Mouse (Mus musculus): ENCODE results near the gene Prtn3. TPM values are rescaled to one million over a fixed set of nuclear protein-coding genes. Genes with fewer than 3 reads are reported as not detected.
"Not testable (repeated sequence)": the region's sequence is repeated elsewhere in the genome, so short reads cannot be mapped to it uniquely, and the experiment has no call there.

Gene Prtn3
- total RNA-seq, 2 experiments from 2014 or later = 2.2 to 7.0 TPM

DNA sequence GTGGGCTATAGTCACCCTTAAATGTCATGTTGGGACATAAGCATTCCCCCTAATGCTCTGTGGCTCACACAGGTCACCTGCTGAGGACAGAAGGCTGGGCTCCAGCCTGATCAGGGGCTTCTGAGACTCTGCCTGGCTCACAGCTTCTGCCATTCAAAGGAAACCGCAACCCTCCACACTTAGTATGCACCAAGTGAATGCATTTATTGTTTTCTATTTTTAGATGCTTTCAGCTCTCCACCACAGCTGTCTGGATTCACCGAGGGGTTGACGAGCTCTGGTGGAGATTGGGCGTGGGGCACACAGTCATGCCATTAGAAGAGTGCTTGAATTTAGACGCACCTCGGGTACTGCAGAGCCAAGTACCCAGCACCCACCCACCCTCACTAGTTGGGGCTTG is 963 bp upstream of the Prtn3 start:
- DNase-seq (ENCODE audit: low spot score in 2 of 2) = no peak

GRCm38 (mm10) chr10:79873715-79874289 is 474 bp upstream of the Prtn3 start:
- DNase-seq (ENCODE audit: low spot score in 2 of 2) = no peak

- DNase-seq (ENCODE audit: low spot score in 2 of 2) = no peak
Measured at GRCm38 (mm10) chr10:79877174-79877573, 2.9 kb downstream of the Prtn3 start.

DNA sequence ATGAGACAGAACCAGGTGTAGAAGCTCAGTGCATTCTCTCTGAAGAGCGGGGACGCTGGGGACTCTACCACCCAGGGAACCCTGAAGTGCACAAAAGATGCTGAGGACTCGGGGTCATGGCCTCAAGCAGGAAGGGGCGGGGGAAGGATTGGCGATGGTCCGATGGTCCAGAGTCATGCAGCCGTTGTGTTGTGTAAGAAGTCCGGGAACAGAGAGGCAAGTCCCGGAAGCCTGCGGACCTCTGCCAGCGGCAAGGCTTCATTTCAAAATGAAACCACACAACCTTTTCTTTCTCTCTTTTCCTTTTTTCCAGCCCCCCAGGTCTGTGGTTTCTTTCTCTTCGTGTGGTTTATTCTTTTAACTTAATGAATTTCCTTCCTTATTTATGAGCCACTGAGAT is 3.5 kb downstream of the Prtn3 start:
- DNase-seq (ENCODE audit: low spot score in 2 of 2) = no peak

DNA sequence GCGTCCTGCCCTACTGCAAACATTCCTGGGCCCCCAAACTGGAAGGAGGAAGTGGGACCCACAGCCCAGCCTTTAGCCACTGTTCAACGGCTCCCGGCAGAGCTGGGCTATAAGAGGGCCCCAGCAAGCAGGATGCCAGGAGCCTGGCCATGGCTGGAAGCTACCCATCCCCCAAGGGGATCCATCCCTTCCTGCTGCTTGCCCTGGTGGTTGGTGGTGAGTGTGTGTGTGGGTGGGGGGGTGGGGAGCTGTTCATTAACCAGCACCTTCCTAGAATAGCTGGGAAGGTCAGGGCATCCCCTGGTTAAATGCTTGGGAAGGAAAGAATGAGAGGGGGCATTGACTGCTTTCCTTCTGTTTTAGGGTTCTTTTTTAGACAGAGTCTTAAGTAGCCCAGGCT is 5.3 kb downstream of the Prtn3 start:
- no peak for DNase-seq (ENCODE audit: low spot score in 2 of 2)

DNA sequence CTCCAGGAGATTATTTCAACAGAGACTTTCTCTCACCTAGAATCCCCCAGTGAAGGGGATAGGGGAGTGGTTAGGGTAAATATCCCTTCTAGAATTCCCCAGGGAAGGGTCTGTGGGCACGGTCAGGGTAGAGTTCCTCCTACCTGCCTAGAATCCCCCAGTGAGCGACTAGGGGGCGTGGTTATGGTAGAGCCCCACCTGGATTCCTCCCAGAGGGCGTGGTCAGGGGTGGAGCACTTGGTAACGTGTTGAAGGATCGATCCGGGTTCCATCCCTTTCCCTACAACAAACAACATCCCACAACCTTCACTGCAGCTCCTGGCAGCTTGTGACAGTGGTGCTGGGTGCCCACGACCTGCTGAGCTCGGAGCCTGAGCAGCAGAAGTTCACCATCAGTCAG is 6.4 kb downstream of the Prtn3 start:
- no peak for DNase-seq (ENCODE audit: low spot score in 2 of 2)

DNA sequence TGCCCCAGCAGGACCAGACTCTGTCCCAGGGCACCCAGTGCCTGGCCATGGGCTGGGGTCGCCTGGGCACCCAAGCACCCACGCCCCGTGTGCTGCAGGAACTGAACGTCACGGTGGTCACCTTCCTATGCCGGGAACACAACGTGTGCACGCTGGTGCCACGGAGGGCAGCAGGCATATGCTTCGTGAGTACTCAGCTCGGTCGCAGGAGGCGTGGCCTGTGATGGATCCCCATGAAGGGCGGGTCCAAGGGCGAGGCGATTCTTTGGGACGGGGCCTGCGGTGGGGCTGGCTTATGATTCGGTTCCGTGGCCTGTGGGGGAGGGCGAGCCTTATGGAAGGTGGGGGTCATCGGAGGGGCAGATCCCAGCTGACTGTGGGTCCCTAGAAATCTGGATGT is 7.7 kb downstream of the Prtn3 start:
- no peak for DNase-seq (ENCODE audit: low spot score in 2 of 2)

- DNase-seq (ENCODE audit: low spot score in 2 of 2) = peak; percentile 58 to 68
Measured at GRCm38 (mm10) chr10:79883297-79884084, 9.2 kb downstream of the Prtn3 start.

DNA sequence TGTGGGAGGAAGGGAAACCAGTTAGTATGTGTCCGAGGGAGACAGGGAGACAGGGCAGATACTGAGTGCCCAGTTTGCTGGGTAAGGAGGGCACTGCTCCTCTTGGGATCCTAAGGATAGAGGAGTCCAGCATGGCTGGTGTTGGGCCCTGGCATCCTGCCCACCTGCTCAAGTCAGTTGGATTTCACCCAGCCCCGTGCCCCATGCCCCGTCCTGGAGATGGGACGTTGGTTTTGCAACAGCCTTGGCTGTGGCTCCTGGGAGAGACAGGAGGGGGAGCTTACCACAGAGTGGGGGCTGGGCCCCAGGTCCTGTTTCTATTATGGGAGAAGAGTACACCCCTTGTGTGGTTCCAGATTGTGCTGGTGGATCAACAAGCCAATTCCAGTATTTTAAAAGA is 10.2 kb downstream of the Prtn3 start:
- DNase-seq (ENCODE audit: low spot score in 2 of 2) = no peak

DNA sequence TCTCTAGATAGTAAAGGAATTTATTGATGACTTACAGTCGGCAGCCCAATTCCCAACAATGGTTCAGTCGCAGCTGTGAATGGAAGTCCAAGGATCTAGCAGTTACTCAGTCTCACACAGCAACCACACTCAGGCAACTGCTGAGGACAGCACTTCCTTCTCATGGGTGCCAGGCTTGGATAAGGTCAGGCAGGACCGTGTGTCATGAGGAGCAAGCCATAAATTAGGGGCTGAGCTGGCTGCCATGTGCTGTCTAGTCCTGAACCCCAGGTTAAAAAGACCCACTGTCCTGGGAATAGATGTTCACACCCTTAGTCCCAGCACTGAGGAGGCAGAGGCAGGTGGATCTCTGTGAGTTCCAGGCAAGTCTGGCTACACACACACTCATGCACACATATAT is 10.7 kb downstream of the Prtn3 start:
- DNase-seq (ENCODE audit: low spot score in 2 of 2) = not testable (repeated sequence)

DNA sequence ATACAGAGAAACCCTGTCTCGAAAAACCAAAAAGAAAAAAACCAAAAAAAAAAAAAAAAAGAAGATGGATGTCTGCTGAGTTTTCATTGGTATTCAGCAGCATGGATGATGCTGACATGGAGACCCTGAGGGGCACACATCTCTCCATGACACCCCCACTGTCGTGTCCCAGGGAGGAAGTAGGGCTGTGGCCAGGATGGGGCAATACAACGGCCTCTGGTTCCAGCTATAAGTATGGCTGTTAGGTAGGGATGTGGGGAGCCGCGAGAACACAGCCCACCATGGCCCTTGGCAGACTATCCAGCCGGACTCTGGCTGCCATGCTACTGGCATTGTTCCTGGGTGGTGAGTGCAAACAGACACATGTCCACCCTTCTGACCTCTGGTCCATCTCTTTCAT is 11.8 kb downstream of the Prtn3 start, which contains the start of gene Elane:
TSS of gene Elane (plus strand) at position 194 of the 400 bp plus-strand sequence.
- no peak for DNase-seq (ENCODE audit: low spot score in 2 of 2)

- DNase-seq (ENCODE audit: low spot score in 2 of 2) = no peak
Measured at GRCm38 (mm10) chr10:79886611-79887010, 12.3 kb downstream of the Prtn3 start.

DNA sequence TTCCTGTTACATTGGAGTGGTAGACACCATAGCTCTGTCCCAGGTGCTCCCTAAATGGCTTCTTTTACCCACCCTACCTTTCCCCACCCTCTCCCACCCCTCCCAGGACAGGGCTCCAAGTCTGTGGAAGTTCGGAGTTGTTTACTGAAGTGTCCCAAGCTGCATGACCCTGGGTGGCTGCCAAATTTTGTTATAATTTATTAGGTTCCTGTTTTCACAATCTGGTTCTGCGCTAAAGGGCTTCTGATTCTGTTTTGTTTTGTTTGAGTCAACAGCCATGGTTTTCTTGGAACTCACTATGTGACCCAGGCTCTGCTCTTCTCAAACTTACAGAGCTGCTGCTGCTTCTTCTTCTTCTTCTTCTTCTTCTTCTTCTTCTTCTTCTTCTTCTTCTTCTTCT is 15.1 kb downstream of the Prtn3 start:
- DNase-seq (ENCODE audit: low spot score in 2 of 2) = no peak

DNA sequence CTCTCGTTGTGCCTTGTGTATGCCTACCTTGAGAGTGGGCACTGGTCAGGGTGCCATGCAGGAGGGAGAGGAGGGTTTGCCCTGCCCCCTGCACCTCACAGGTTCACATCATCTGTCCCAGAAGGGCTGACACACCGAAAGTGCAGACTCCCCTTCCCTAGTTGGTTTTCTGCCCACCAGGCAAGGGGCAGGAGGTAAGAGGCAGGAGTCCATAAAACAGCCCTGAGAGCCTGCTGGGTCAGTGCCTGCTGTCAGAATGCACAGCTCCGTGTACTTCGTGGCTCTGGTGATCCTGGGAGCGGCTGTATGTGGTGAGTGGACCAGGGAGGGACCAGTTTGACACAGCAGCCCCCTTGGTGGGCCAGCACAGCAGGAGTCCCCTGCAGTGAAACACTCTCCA is 16.4 kb downstream of the Prtn3 start, which contains the start of gene Cfd:
TSS of gene Cfd (plus strand) at position 184 of the 400 bp plus-strand sequence.
- no peak for DNase-seq (ENCODE audit: low spot score in 2 of 2)

DNA sequence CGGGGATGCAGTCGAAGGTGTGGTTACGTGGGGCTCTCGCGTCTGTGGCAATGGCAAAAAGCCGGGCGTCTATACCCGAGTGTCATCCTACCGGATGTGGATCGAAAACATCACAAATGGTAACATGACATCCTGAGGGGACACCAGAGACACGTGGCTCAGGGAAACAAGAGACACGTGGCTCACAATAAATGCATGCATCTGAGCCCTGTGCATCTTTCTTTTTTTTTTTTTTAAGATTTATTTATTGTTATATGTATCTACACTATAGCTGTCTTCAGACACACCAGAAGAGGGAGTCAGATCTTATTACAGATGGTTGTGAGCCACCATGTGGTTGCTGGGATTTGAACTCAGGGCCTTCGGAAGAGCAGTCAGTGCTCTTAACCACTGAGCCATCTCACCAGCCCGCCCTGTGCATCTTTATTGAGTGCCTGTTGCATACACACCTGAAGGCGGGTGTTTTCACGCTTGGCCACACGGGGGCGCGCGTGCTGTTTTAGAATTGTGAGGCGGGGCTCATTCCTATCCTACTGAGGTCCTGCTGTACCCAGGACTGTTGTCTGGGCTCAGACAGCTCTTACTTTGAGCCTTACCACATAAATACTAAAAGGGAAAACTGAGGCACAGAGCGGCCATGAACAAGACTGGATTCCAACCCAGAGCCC is 18.3 kb downstream of the Prtn3 start:
- peak; percentile 42 to 77 for DNase-seq (ENCODE audit: low spot score in 2 of 2)

- no peak for DNase-seq (ENCODE audit: low spot score in 2 of 2)
Measured at GRCm38 (mm10) chr10:79896306-79896705, 22.0 kb downstream of the Prtn3 start.

DNA sequence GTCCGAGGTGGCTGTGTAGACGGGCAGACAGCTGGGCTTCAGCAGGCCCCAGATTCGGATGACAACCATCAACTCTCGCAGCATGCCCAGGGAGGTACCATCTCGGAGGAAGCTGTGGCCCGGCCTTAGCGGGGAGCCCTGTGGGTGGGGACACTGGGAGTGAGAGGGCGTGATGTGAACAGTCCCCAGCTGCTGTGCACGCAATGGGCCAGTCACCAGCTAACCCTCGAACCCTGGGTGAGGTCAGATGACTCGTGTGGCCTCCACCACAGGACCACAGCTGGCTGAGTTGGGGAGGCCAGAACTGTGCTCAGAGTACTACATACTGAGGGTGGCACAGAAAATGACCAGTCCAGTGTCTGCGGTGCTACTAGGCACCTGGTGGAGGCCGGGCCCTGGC is 22.5 kb downstream of the Prtn3 start:
- no peak for DNase-seq (ENCODE audit: low spot score in 2 of 2)

DNA sequence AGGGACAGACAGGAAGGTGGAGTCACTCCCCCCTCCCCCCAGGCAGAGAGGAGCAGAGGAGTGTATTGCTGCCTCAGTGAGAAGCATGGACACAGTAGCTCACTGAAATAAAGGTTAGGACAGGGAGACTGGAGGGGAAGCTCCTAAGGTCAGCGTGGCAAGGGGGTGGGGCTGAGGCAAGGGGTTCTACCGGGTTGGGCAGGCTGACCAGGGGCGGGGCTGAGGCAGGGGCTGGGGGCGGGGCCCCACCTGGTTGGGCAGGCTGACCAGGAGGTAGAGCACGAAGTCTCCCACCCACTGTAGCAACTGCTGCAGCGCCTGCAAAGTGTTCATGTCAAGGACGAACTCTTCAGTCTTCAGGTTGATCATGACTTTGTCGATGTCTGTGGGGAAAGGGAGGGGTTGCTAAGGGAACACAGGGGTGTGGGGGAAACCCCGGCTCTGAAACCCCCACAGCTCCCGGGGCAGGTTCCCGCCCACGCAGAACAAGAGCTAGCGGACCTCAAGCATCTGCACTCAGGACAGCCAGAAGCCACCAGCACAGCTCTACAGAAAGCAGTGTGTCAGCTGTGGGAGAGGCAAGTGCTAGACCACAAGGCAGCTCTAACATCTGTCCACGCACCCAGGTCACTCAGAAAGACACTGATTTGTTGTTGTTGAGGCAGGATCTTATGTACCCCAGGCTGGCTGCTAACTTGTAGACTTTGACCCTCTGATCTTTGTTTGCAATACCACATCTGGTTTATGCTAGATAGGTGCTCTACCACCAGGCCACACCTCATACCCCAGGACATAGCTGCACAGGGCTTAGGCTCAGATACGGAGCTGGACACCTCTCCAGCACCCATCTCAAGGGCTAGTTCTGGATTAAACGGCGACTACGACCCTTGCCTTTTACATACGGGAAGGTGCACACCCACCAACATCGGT is 23.3 kb downstream of the Prtn3 start:
- no peak for DNase-seq (ENCODE audit: low spot score in 2 of 2)

DNA sequence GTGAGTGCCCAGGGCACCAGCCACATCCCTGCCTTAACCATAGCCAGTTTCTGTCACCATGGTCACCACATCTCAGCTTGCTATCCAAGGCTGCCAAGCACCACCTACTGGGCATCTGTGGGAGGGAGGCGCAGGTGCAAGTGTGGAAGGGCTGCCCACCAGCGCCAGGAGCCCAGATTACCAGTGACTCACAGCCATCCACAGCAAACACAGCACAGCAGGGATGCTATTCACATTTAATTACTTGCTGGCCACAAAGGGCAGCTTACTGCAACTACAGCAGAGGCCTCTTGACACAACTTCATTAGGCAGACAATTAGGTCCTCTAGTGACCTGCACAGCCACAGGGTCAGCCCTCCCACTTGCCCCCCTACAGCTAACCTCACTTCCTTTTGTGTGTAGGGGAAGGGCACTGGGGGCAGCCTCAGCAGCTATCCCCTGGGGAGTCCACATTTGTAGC is 26.7 kb downstream of the Prtn3 start:
- no peak for DNase-seq (ENCODE audit: low spot score in 2 of 2)

GRCm38 (mm10) chr10:79906712-79907111 is 32.4 kb downstream of the Prtn3 start:
- DNase-seq (ENCODE audit: low spot score in 2 of 2) = no peak

DNA sequence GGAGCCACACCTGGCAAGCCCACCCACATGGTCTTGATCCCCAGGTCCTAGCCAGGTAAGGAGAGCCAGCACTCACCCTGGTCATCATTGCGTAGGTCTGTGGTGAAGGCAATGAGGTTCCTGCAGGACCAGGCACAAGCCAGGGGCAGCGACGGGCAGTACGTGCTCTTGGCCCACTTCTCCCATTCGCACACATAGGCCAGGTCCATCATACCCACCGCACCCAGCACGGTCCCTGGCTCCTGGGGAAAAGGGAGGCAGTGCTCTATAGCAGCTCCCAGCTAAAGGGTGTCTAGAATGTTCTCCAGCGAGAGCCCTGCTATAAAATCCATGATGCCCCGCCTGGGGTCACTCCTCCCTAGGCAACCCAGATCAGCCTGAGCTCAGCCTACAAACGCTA is 33.1 kb downstream of the Prtn3 start:
- no peak for DNase-seq (ENCODE audit: low spot score in 2 of 2)
